Mouse (Mus musculus) heart, postnatal 10 days (tissue): ENCODE data around the gene Cacna1b. TPM values are rescaled to one million over a fixed set of nuclear protein-coding genes. Genes with fewer than 3 reads are reported as not detected.
A peak's percentile ranks its signal among the peaks of the same experiment; 100 is the strongest.

ENCODE experiments used
- DNase-seq, 2 experiments: peaks; one replicate each; pipeline ENCODE4 v3.0.0; 2021
- intact Hi-C: fragments of 180-260 bp; cut with DNase I; formaldehyde crosslinking; loops from one replicate; pipeline ENCODE4 v1.15.1; 2025
- total RNA-seq, 2 experiments: library from RNA; stranded (reverse); gene quantifications; 2 replicates each; pipeline ENCODE4 v1.2.3; 2021

The Cacna1b gene
- total RNA-seq, 2 experiments from 2014 or later, result 0.34 to 0.37 TPM

- intact Hi-C loops, result no loop called here
- no peak for DNase-seq
These were observed 202.8 kb downstream of the Cacna1b start for GRCm38 (mm10) chr2:24560201-24560600.

GRCm38 (mm10) chr2:24556347-24556746, 206.6 kb downstream of the Cacna1b start:
- DNase-seq, result peak in 1 of 2 experiments; percentile 43
- intact Hi-C loops, result no loop called here

- intact Hi-C loops, result no loop called here
- peak in 1 of 2 experiments; percentile 7 for DNase-seq
These were observed 209.0 kb downstream of the Cacna1b start for GRCm38 (mm10) chr2:24553962-24554361.

Other genes starting within 250 kb of the Cacna1b start
- 10 to 100 TPM; 51.2 to 57.9 TPM for gene Ehmt1, start 156.5 kb upstream of the Cacna1b start, total RNA-seq
- gene Arrdc1, start 172.1 kb upstream of the Cacna1b start, total RNA-seq, result 10 to 100 TPM; 11.1 to 12.3 TPM
- gene Zmynd19, start 186.6 kb upstream of the Cacna1b start, total RNA-seq, result 10 to 100 TPM; 19.7 to 24.2 TPM
- gene Dph7, start 199.2 kb upstream of the Cacna1b start, total RNA-seq, result 1 to 10 TPM; 4.9 to 7.3 TPM
- gene Mrpl41, start 211.9 kb upstream of the Cacna1b start, total RNA-seq, result 10 to 100 TPM; 87.3 to 88.0 TPM
- gene Pnpla7, start 212.9 kb upstream of the Cacna1b start, total RNA-seq, result 10 to 100 TPM; 19.5 to 20.5 TPM